Mouse (Mus musculus) ES-Bruce4 (cell line): Measurements from ENCODE around the gene Fam20b.

Experiments used
- CTCF ChIP-seq: IDR thresholded peaks from one replicate; pipeline ENCODE4 v1.8.1; 2011; ENCODE audit warnings: low read depth, low read length
- POLR2A ChIP-seq: IDR thresholded peaks from one replicate; pipeline ENCODE4 v1.8.1; 2011; ENCODE audit warnings: low read length; ENCODE audit not compliant: insufficient read depth

DNA sequence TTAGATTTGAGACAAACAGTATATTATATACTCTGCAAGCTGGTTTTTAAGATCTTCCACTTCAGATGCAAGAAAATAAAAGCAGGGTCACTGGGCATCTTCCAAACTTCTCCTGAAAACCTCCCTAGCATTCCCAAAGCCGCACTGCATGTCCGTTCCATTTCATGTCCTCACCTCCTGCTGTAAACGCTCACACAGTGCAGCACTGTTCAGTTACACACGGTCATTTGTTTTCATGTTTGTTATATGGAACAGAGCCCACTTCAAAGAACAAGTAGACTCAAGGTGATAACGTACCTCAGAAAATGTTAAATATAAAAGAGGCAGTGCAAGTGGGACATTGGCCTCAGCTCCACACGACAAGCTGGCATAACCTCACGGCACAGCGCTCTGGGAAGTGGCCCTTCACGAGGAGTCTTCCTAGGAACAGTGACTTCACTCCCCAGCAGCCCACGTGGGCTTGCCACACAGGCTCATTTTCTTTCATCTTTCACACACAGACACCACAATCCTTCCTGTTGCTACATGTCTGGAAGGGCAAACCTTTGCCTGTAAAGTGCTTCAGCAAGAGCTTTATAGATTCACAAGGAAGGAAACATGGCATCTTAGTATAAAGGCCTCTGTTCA, 8.3 kb downstream of the Fam20b start:
- no peak for TF ChIP-seq CTCF
- TF ChIP-seq POLR2A: no peak
